Mouse (Mus musculus): ENCODE measurements around the gene Golm1. TPM values are rescaled to one million over a fixed set of nuclear protein-coding genes. Genes with fewer than 3 reads are reported as not detected.

Gene Golm1
- total and polyA plus RNA-seq, 2 experiments: 1.2 to 3.6 TPM

GRCm38 (mm10) chr13:59590691-59591090 lies 84.9 kb downstream of the Golm1 start:
- H3K27me3 ChIP-seq (ENCODE audit: control insufficient read depth, insufficient read depth, low read length): no peaks in the 10 kb centered on the region
- H3K4me3 ChIP-seq (ENCODE audit: insufficient read depth, low read depth, low read length): no peak overlapping the region
- H3K27ac ChIP-seq (replicated peaks; ENCODE audit: insufficient read depth, low read depth, low read length): no peak overlapping the region
- no peak overlapping the region for H3K9ac ChIP-seq (ENCODE audit: low read depth, low read length)
- peaks cover 33% of the 10 kb centered on the region for H3K36me3 ChIP-seq (ENCODE audit: control insufficient read depth, insufficient read depth, low read length)
- no peak for TF ChIP-seq POLR2A (IDR thresholded peaks at IDR 0.05; ENCODE audit: extremely low read depth, insufficient read depth, low read length)
- TF ChIP-seq CTCF (IDR thresholded peaks at IDR 0.05; ENCODE audit: low read depth, low read length): no peak
- WGBS: 96% methylated on average over 4 of the region's 4 CpGs
- H3K4me1 ChIP-seq (ENCODE audit: control insufficient read depth, insufficient read depth, low read length): peaks cover 2% of the 10 kb centered on the region; the same call in 1 of the 2 replicates
- no peak for DNase-seq (ENCODE audit: extremely low read depth, low read depth, low spot score)
- H3K79me2 ChIP-seq (ENCODE audit: control insufficient read depth, insufficient read depth, low read length): peaks cover 22% of the 10 kb centered on the region

DNA sequence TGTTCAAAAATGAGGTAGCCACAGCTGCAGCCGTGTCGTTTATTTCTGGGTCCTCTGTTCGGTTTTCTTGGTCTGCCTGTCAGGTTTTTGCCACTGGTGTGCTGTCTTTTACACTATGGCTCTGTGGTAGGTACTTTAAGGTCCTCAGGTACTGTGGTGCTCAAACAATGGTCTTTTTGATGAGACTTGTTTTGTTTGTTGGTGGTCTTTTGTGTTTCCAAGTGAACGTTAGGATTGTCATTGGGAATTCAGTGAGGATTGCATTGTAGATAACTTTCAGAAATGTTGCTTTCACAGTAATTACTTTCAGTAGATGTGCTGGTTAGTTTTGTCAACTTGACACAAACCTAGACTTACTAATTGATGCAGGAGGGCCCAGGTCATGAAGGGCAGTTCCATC lies 85.9 kb downstream of the Golm1 start:
- 90% methylated on average over 4 of the region's 4 CpGs for WGBS
- DNase-seq (ENCODE audit: extremely low read depth, low read depth, low spot score): no peak
- peaks cover 2% of the 10 kb centered on the region; the same call in 1 of the 2 replicates for H3K4me1 ChIP-seq (ENCODE audit: control insufficient read depth, insufficient read depth, low read length)
- H3K27me3 ChIP-seq (ENCODE audit: control insufficient read depth, insufficient read depth, low read length): no peaks in the 10 kb centered on the region
- TF ChIP-seq POLR2A (IDR thresholded peaks at IDR 0.05; ENCODE audit: extremely low read depth, insufficient read depth, low read length) (no peak), CTCF (IDR thresholded peaks at IDR 0.05; ENCODE audit: low read depth, low read length) (no peak)
- H3K36me3 ChIP-seq (ENCODE audit: control insufficient read depth, insufficient read depth, low read length): peaks cover 30% of the 10 kb centered on the region
- peaks cover 22% of the 10 kb centered on the region for H3K79me2 ChIP-seq (ENCODE audit: control insufficient read depth, insufficient read depth, low read length)
- H3K9ac ChIP-seq (ENCODE audit: low read depth, low read length): no peak overlapping the region
- H3K4me3 ChIP-seq (ENCODE audit: insufficient read depth, low read depth, low read length): no peak overlapping the region
- no peak overlapping the region for H3K27ac ChIP-seq (replicated peaks; ENCODE audit: insufficient read depth, low read depth, low read length)

DNA sequence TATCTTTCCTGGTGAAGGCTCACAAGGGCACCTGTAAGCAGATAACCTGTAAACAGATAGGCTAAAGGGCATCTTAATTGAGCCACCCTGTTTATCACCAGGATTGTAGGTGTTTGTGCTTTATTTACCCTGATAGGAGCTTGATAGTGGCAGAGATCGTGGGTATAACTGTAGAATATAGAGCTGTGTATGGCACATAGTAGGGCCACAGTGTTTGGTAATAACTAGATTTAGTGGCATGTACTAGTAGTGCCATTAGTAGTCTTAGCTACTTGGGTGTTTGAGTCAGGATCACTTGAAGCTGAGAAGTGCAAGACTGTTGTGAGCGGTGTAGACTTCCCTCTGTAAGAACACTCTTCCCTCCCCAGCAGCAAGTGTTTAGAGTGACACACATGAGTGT lies 88.4 kb downstream of the Golm1 start:
- no peak for DNase-seq (ENCODE audit: extremely low read depth, low read depth, low spot score)
- peaks cover 2% of the 10 kb centered on the region; the same call in 1 of the 2 replicates for H3K4me1 ChIP-seq (ENCODE audit: control insufficient read depth, insufficient read depth, low read length)
- no peaks in the 10 kb centered on the region for H3K27me3 ChIP-seq (ENCODE audit: control insufficient read depth, insufficient read depth, low read length)
- H3K79me2 ChIP-seq (ENCODE audit: control insufficient read depth, insufficient read depth, low read length): peaks cover 22% of the 10 kb centered on the region
- WGBS: 78% methylated on average over 2 of the region's 2 CpGs
- H3K27ac ChIP-seq (replicated peaks; ENCODE audit: insufficient read depth, low read depth, low read length): no peak overlapping the region
- peaks cover 20% of the 10 kb centered on the region for H3K36me3 ChIP-seq (ENCODE audit: control insufficient read depth, insufficient read depth, low read length)
- TF ChIP-seq CTCF (IDR thresholded peaks at IDR 0.05; ENCODE audit: low read depth, low read length): no peak
- no peak for TF ChIP-seq POLR2A (IDR thresholded peaks at IDR 0.05; ENCODE audit: extremely low read depth, insufficient read depth, low read length)
- no peak overlapping the region for H3K9ac ChIP-seq (ENCODE audit: low read depth, low read length)
- H3K4me3 ChIP-seq (ENCODE audit: insufficient read depth, low read depth, low read length): no peak overlapping the region

DNA sequence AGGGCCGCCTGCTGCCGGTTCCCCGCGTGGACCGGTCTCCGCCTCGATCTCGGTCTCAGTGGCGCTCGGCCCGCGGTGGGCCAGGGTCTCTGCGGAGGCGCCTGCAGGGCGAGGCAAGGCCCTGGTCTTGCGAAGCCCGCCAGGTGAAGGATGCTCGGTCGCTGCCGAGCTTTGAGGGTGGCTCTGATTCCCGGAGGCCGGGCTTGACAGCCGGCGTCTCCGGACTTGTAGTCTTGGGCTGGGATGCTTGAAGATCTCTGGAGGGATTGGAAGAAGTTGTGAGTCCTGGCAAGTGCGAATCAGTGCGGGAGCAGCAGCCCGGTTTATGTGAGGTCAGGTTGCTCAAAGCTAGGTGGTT lies 90.0 kb downstream of the Golm1 start:
- peaks cover 15% of the 10 kb centered on the region for H3K79me2 ChIP-seq (ENCODE audit: control insufficient read depth, insufficient read depth, low read length)
- peak overlapping the region; percentile 87 for H3K4me3 ChIP-seq (ENCODE audit: insufficient read depth, low read depth, low read length)
- peak; percentile 67 for DNase-seq (ENCODE audit: extremely low read depth, low read depth, low spot score)
- H3K27ac ChIP-seq (replicated peaks; ENCODE audit: insufficient read depth, low read depth, low read length): peak overlapping the region; percentile 74
- peaks cover 2% of the 10 kb centered on the region; the same call in 1 of the 2 replicates for H3K4me1 ChIP-seq (ENCODE audit: control insufficient read depth, insufficient read depth, low read length)
- under 1% methylated on average over 28 of the region's 28 CpGs for WGBS
- no peak for TF ChIP-seq CTCF (IDR thresholded peaks at IDR 0.05; ENCODE audit: low read depth, low read length)
- TF ChIP-seq POLR2A (IDR thresholded peaks at IDR 0.05; ENCODE audit: extremely low read depth, insufficient read depth, low read length): no peak
- peaks cover 12% of the 10 kb centered on the region for H3K36me3 ChIP-seq (ENCODE audit: control insufficient read depth, insufficient read depth, low read length)
- no peaks in the 10 kb centered on the region for H3K27me3 ChIP-seq (ENCODE audit: control insufficient read depth, insufficient read depth, low read length)
- peak overlapping the region; percentile 87 for H3K9ac ChIP-seq (ENCODE audit: low read depth, low read length)

- under 1% methylated on average over 83 of the region's 83 CpGs for WGBS
- Histone ChIP-seq H3K36me3 (ENCODE audit: control insufficient read depth, insufficient read depth, low read length) (peaks cover 10% of the 10 kb centered on the region), H3K4me3 (ENCODE audit: insufficient read depth, low read depth, low read length) (peak within 1 kb of the TSS; percentile 87), H3K79me2 (ENCODE audit: control insufficient read depth, insufficient read depth, low read length) (peaks cover 13% of the 10 kb centered on the region), H3K9ac (ENCODE audit: low read depth, low read length) (peak within 1 kb of the TSS; percentile 87), H3K27me3 (ENCODE audit: control insufficient read depth, insufficient read depth, low read length) (no peaks in the 10 kb centered on the region), H3K4me1 (ENCODE audit: control insufficient read depth, insufficient read depth, low read length) (peaks cover 2% of the 10 kb centered on the region; the same call in 1 of the 2 replicates), H3K27ac (replicated peaks; ENCODE audit: insufficient read depth, low read depth, low read length) (peak within 1 kb of the TSS; percentile 74)
- peak; percentile 94 for DNase-seq (ENCODE audit: extremely low read depth, low read depth, low spot score)
- TF ChIP-seq POLR2A (IDR thresholded peaks at IDR 0.05; ENCODE audit: extremely low read depth, insufficient read depth, low read length) (no peak), CTCF (IDR thresholded peaks at IDR 0.05; ENCODE audit: low read depth, low read length) (no peak)
Measured at GRCm38 (mm10) chr13:59584947-59585647, 90.5 kb downstream of the Golm1 start, which contains the start of the genes Agtpbp1 and Naa35. TSS of gene Agtpbp1 (minus strand) at chr13:59585227. TSS of gene Naa35 (plus strand) at chr13:59585259.

Other genes starting within 250 kb of the Golm1 start
- gene Agtpbp1, start 90.6 kb downstream of the Golm1 start, total RNA-seq (2014; rRNA removed): 10.0 and 10.5 TPM in 2 replicates
- 1.9 TPM in 2 replicates for gene Agtpbp1, start 90.6 kb downstream of the Golm1 start, polyA plus RNA-seq (2012; rRNA removed)
- 27.7 and 32.3 TPM in 2 replicates for gene Naa35, start 90.6 kb downstream of the Golm1 start, total RNA-seq (2014; rRNA removed)
- gene Naa35, start 90.6 kb downstream of the Golm1 start, polyA plus RNA-seq (2012; rRNA removed): 21.8 and 29.1 TPM in 2 replicates
- not detected in 2 replicates for gene 4921517D22Rik, start 18.3 kb upstream of the Golm1 start, total RNA-seq (2014; rRNA removed)
- gene 4921517D22Rik, start 18.3 kb upstream of the Golm1 start, polyA plus RNA-seq (2012; rRNA removed): not detected in 2 replicates
- gene Spata31d1a, start 34.5 kb upstream of the Golm1 start, total RNA-seq (2014; rRNA removed): not detected in 2 replicates
- gene Spata31d1a, start 34.5 kb upstream of the Golm1 start, polyA plus RNA-seq (2012; rRNA removed): not detected in 2 replicates
- not detected in 2 replicates for gene Spata31d1b, start 36.5 kb upstream of the Golm1 start, total RNA-seq (2014; rRNA removed)
- not detected in 2 replicates for gene Spata31d1b, start 36.5 kb upstream of the Golm1 start, polyA plus RNA-seq (2012; rRNA removed)
- gene Spata31d1d, start 55.9 kb upstream of the Golm1 start, total RNA-seq (2014; rRNA removed): not detected in 2 replicates
- not detected in 2 replicates for gene Spata31d1d, start 55.9 kb upstream of the Golm1 start, polyA plus RNA-seq (2012; rRNA removed)
- gene 1700014D04Rik, start 70.9 kb upstream of the Golm1 start, total RNA-seq (2014; rRNA removed): not detected in 2 replicates
- gene 1700014D04Rik, start 70.9 kb upstream of the Golm1 start, polyA plus RNA-seq (2012; rRNA removed): not detected in 2 replicates
- gene Isca1, start 94.0 kb upstream of the Golm1 start, total RNA-seq (2014; rRNA removed): 32.4 and 38.9 TPM in 2 replicates
- gene Isca1, start 94.0 kb upstream of the Golm1 start, polyA plus RNA-seq (2012; rRNA removed): 52.8 and 56.9 TPM in 2 replicates
- gene Gm49354, start 106.4 kb upstream of the Golm1 start, total RNA-seq (2014; rRNA removed): not detected in 2 replicates
- not detected in 2 replicates for gene Gm49354, start 106.4 kb upstream of the Golm1 start, polyA plus RNA-seq (2012; rRNA removed)
- gene Tut7, start 147.3 kb upstream of the Golm1 start, total RNA-seq (2014; rRNA removed): 54.2 and 56.9 TPM in 2 replicates
- 15.7 and 17.7 TPM in 2 replicates for gene Tut7, start 147.3 kb upstream of the Golm1 start, polyA plus RNA-seq (2012; rRNA removed)